Mouse (Mus musculus): Measurements from ENCODE around the gene Gng4. TPM values are rescaled to one million over a fixed set of nuclear protein-coding genes. Genes with fewer than 3 reads are reported as not detected.

Gene Gng4
- polyA plus RNA-seq, 1 experiment = 0.44 TPM

- TF ChIP-seq POLR2A (IDR thresholded peaks at IDR 0.05; ENCODE audit: low read depth, low read length) (no peak), CTCF (IDR thresholded peaks at IDR 0.05; ENCODE audit: borderline replicate concordance, insufficient read depth, low read length) (no peak)
- H3K27ac ChIP-seq (ENCODE audit: insufficient read depth, low read length) = no peak overlapping the region
- no peak overlapping the region for H3K4me3 ChIP-seq (ENCODE audit: insufficient read depth, low read length)
- H3K4me1 ChIP-seq (ENCODE audit: control insufficient read depth, insufficient read depth, low read length) = no peaks in the 10 kb centered on the region
Observed at GRCm38 (mm10) chr13:13808337-13809132, 24.7 kb downstream of the Gng4 start.

GRCm38 (mm10) chr13:13810885-13811284, 27.0 kb downstream of the Gng4 start:
- TF ChIP-seq CTCF (IDR thresholded peaks at IDR 0.05; ENCODE audit: borderline replicate concordance, insufficient read depth, low read length) = no peak
- TF ChIP-seq POLR2A (IDR thresholded peaks at IDR 0.05; ENCODE audit: low read depth, low read length) = no peak
- Histone ChIP-seq H3K4me1 (ENCODE audit: control insufficient read depth, insufficient read depth, low read length) (no peaks in the 10 kb centered on the region), H3K27ac (ENCODE audit: insufficient read depth, low read length) (no peak overlapping the region), H3K4me3 (ENCODE audit: insufficient read depth, low read length) (no peak overlapping the region)

GRCm38 (mm10) chr13:13818696-13819095, 34.8 kb downstream of the Gng4 start:
- Histone ChIP-seq H3K4me1 (ENCODE audit: control insufficient read depth, insufficient read depth, low read length) (no peaks in the 10 kb centered on the region), H3K27ac (ENCODE audit: insufficient read depth, low read length) (no peak overlapping the region)

GRCm38 (mm10) chr13:13820234-13821123, 36.6 kb downstream of the Gng4 start:
- no peak for TF ChIP-seq POLR2A (IDR thresholded peaks at IDR 0.05; ENCODE audit: low read depth, low read length)
- TF ChIP-seq CTCF (IDR thresholded peaks at IDR 0.05; ENCODE audit: borderline replicate concordance, insufficient read depth, low read length) = no peak
- Histone ChIP-seq H3K27ac (ENCODE audit: insufficient read depth, low read length) (no peak overlapping the region), H3K4me1 (ENCODE audit: control insufficient read depth, insufficient read depth, low read length) (no peaks in the 10 kb centered on the region), H3K4me3 (ENCODE audit: insufficient read depth, low read length) (no peak overlapping the region)

More at GRCm38 (mm10) chr13:13818696-13819095, 34.8 kb downstream of the Gng4 start:
- TF ChIP-seq CTCF (IDR thresholded peaks at IDR 0.05; ENCODE audit: borderline replicate concordance, insufficient read depth, low read length) (no peak), POLR2A (IDR thresholded peaks at IDR 0.05; ENCODE audit: low read depth, low read length) (no peak)
- H3K4me3 ChIP-seq (ENCODE audit: insufficient read depth, low read length) = no peak overlapping the region

GRCm38 (mm10) chr13:13824946-13825345, 41.1 kb downstream of the Gng4 start:
- no peak overlapping the region for H3K4me3 ChIP-seq (ENCODE audit: insufficient read depth, low read length)
- TF ChIP-seq CTCF (IDR thresholded peaks at IDR 0.05; ENCODE audit: borderline replicate concordance, insufficient read depth, low read length) (no peak), POLR2A (IDR thresholded peaks at IDR 0.05; ENCODE audit: low read depth, low read length) (no peak)
- no peaks in the 10 kb centered on the region for H3K4me1 ChIP-seq (ENCODE audit: control insufficient read depth, insufficient read depth, low read length)
- no peak overlapping the region for H3K27ac ChIP-seq (ENCODE audit: insufficient read depth, low read length)

- Histone ChIP-seq H3K4me3 (ENCODE audit: insufficient read depth, low read length) (no peak overlapping the region), H3K27ac (ENCODE audit: insufficient read depth, low read length) (no peak overlapping the region), H3K4me1 (ENCODE audit: control insufficient read depth, insufficient read depth, low read length) (no peaks in the 10 kb centered on the region)
- TF ChIP-seq POLR2A (IDR thresholded peaks at IDR 0.05; ENCODE audit: low read depth, low read length) = no peak
- TF ChIP-seq CTCF (IDR thresholded peaks at IDR 0.05; ENCODE audit: borderline replicate concordance, insufficient read depth, low read length) = no peak
Observed at GRCm38 (mm10) chr13:13826533-13826932, 42.7 kb downstream of the Gng4 start.

- TF ChIP-seq CTCF (IDR thresholded peaks at IDR 0.05; ENCODE audit: borderline replicate concordance, insufficient read depth, low read length) (no peak), POLR2A (IDR thresholded peaks at IDR 0.05; ENCODE audit: low read depth, low read length) (no peak)
Observed at GRCm38 (mm10) chr13:13828125-13828524, 44.3 kb downstream of the Gng4 start.

GRCm38 (mm10) chr13:13830469-13831074, 46.7 kb downstream of the Gng4 start:
- Histone ChIP-seq H3K4me3 (ENCODE audit: insufficient read depth, low read length) (no peak overlapping the region), H3K4me1 (ENCODE audit: control insufficient read depth, insufficient read depth, low read length) (no peaks in the 10 kb centered on the region), H3K27ac (ENCODE audit: insufficient read depth, low read length) (no peak overlapping the region)
- TF ChIP-seq CTCF (IDR thresholded peaks at IDR 0.05; ENCODE audit: borderline replicate concordance, insufficient read depth, low read length) (no peak), POLR2A (IDR thresholded peaks at IDR 0.05; ENCODE audit: low read depth, low read length) (no peak)

More at GRCm38 (mm10) chr13:13828125-13828524, 44.3 kb downstream of the Gng4 start:
- H3K27ac ChIP-seq (ENCODE audit: insufficient read depth, low read length) = no peak overlapping the region
- no peaks in the 10 kb centered on the region for H3K4me1 ChIP-seq (ENCODE audit: control insufficient read depth, insufficient read depth, low read length)
- H3K4me3 ChIP-seq (ENCODE audit: insufficient read depth, low read length) = no peak overlapping the region

- TF ChIP-seq POLR2A (IDR thresholded peaks at IDR 0.05; ENCODE audit: low read depth, low read length) (no peak), CTCF (IDR thresholded peaks at IDR 0.05; ENCODE audit: borderline replicate concordance, insufficient read depth, low read length) (no peak)
- H3K4me1 ChIP-seq (ENCODE audit: control insufficient read depth, insufficient read depth, low read length) = no peaks in the 10 kb centered on the region
- H3K27ac ChIP-seq (ENCODE audit: insufficient read depth, low read length) = no peak overlapping the region
- no peak overlapping the region for H3K4me3 ChIP-seq (ENCODE audit: insufficient read depth, low read length)
Observed at GRCm38 (mm10) chr13:13835180-13835579, 51.3 kb downstream of the Gng4 start.

All from embryonic fibroblast, embryonic 13.5 days (primary cell).